Mouse (Mus musculus): ENCODE results near the gene Ppp1r21. TPM values are rescaled to one million over a fixed set of nuclear protein-coding genes. Genes with fewer than 3 reads are reported as not detected.

The Ppp1r21 gene
- polyA plus RNA-seq, 1 experiment from 2014 or later = 17.0 TPM

DNA sequence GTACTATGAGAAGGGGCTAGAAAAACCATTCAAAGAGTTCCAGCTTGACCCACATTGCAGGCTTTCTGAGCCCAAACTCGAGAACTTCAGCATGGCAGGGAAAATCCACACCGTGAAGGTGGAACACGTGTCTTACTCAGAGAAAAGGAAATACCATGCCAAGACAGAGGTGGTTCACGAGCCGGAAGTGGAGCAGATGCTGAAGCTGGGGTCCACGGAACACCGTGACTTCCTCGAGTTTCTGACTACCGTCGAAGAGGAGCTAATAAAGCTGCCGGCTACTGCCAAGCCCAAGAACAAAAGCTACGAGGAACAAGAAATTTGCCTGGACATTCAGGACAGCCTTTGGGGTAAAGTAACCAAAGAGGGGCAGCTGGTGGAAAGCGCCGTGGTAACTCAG, 106.2 kb downstream of the Ppp1r21 start:
- H3K4me2 ChIP-seq (ENCODE audit: low read length) = no peak overlapping the region
- H3K4me3 ChIP-seq (ENCODE audit: control insufficient read depth in 1 of 2, insufficient read depth in 1 of 2, low read depth in 1 of 2, low read length in 2 of 2) = no peak overlapping the region
- 80% methylated on average over 14 of the region's 14 CpGs for WGBS
- peaks cover 0 to 14% of the 10 kb centered on the region in 2 experiments; a peak in 2 of 4 replicates for H3K4me1 ChIP-seq (ENCODE audit: control insufficient read depth in 2 of 2, insufficient read depth in 2 of 2, low read length in 2 of 2)
- no peaks in the 10 kb centered on the region for H3K27me3 ChIP-seq (ENCODE audit: control insufficient read depth, insufficient read depth, low read length)
- H3K9ac ChIP-seq (ENCODE audit: low read length) = no peak overlapping the region
- no peaks in the 10 kb centered on the region for H3K9me3 ChIP-seq (ENCODE audit: control insufficient read depth, low read length)
- ATAC-seq (ENCODE audit: insufficient number of reproducible peaks, insufficient read depth, low FRiP score, low read depth) = no peak
- peaks cover 24% of the 10 kb centered on the region for H3K36me3 ChIP-seq (ENCODE audit: control insufficient read depth, insufficient read depth, low read length)
- no peak overlapping the region for H3K27ac ChIP-seq (replicated peaks in 1 of 2; ENCODE audit: control insufficient read depth in 1 of 2, insufficient read depth in 1 of 2, low read depth in 2 of 2, low read length in 2 of 2)

GRCm38 (mm10) chr17:88636587-88636986, 106.7 kb downstream of the Ppp1r21 start:
- Histone ChIP-seq H3K36me3 (ENCODE audit: control insufficient read depth, insufficient read depth, low read length) (peaks cover 28% of the 10 kb centered on the region), H3K27me3 (ENCODE audit: control insufficient read depth, insufficient read depth, low read length) (no peaks in the 10 kb centered on the region), H3K4me2 (ENCODE audit: low read length) (no peak overlapping the region), H3K9me3 (ENCODE audit: control insufficient read depth, low read length) (no peaks in the 10 kb centered on the region), H3K4me1 (ENCODE audit: control insufficient read depth in 2 of 2, insufficient read depth in 2 of 2, low read length in 2 of 2) (peaks cover 0 to 9% of the 10 kb centered on the region in 2 experiments; a peak in 2 of 4 replicates), H3K27ac (replicated peaks in 1 of 2; ENCODE audit: control insufficient read depth in 1 of 2, insufficient read depth in 1 of 2, low read depth in 2 of 2, low read length in 2 of 2) (no peak overlapping the region), H3K4me3 (ENCODE audit: control insufficient read depth in 1 of 2, insufficient read depth in 1 of 2, low read depth in 1 of 2, low read length in 2 of 2) (no peak overlapping the region), H3K9ac (ENCODE audit: low read length) (no peak overlapping the region)
- no peak for ATAC-seq (ENCODE audit: insufficient number of reproducible peaks, insufficient read depth, low FRiP score, low read depth)
- WGBS = 65% methylated on average over 12 of the region's 12 CpGs

Other genes starting within 250 kb of the Ppp1r21 start
- 7.3 and 7.7 TPM in 2 replicates for gene Foxn2, start 89.4 kb upstream of the Ppp1r21 start, polyA plus RNA-seq (2014; fragmentation: Nextera tagmentation; extraction: Ambion mirVana)
- gene Ston1, start 67.6 kb downstream of the Ppp1r21 start, polyA plus RNA-seq (2014; fragmentation: Nextera tagmentation; extraction: Ambion mirVana) = 8.5 and 10.2 TPM in 2 replicates
- not detected in 2 replicates for gene Gtf2a1l, start 138.5 kb downstream of the Ppp1r21 start, polyA plus RNA-seq (2014; fragmentation: Nextera tagmentation; extraction: Ambion mirVana)

All from heart, embryonic 14.5 days (tissue).